Mouse (Mus musculus) midbrain, postnatal 0 days (tissue): ENCODE data around the gene Smok3b. TPM values are rescaled to one million over a fixed set of nuclear protein-coding genes. Genes with fewer than 3 reads are reported as not detected.
"Not testable (repeated sequence)": the region's sequence is repeated elsewhere in the genome, so short reads cannot be mapped to it uniquely, and the experiment has no call there.

Source experiments
- ATAC-seq: fragments of 200-750 bp; cut with Nextera tagmentation; 2 replicates; pipeline ENCODE4 v1.8.0; 2017; ENCODE audit warnings: moderate number of reproducible peaks, mild to moderate bottlenecking, moderate TSS enrichment, moderate library complexity; ENCODE audit not compliant: low FRiP score
- DNase-seq: peaks from one replicate; pipeline ENCODE4 v3.0.0-alpha.2; 2015; ENCODE audit warnings: low spot score
- H3K27ac ChIP-seq: fragments of 300-500 bp; sonication (generic); 2 replicates; pipeline ENCODE4 v1.5.1; 2014; ENCODE audit warnings: low read depth, mild to moderate bottlenecking, low read length, mixed read lengths
- H3K27me3 ChIP-seq: fragments of 300-500 bp; sonication (generic); 2 replicates; pipeline ENCODE4 v1.6.1; 2014; ENCODE audit warnings: low read length, control low read depth, mixed read lengths; ENCODE audit not compliant: insufficient read depth
- H3K36me3 ChIP-seq: fragments of 300-500 bp; sonication (generic); 2 replicates; pipeline ENCODE4 v1.6.1; 2014; ENCODE audit warnings: low read length, control low read depth, mixed read lengths; ENCODE audit not compliant: insufficient read depth
- H3K4me1 ChIP-seq: fragments of 300-500 bp; sonication (generic); 2 replicates; pipeline ENCODE4 v1.6.1; 2014; ENCODE audit warnings: mild to moderate bottlenecking, control low read depth, antibody characterized with exemption, low read length, mixed read lengths; ENCODE audit not compliant: insufficient read depth
- H3K4me2 ChIP-seq: fragments of 300-500 bp; sonication (generic); 2 replicates; pipeline ENCODE4 v1.6.1; 2014; ENCODE audit warnings: low read depth, mild to moderate bottlenecking, low read length, mixed read lengths; ENCODE audit not compliant: poor library complexity, severe bottlenecking
- H3K4me3 ChIP-seq: fragments of 300-500 bp; sonication (generic); 2 replicates; pipeline ENCODE4 v1.5.1; 2014; ENCODE audit warnings: low read depth, mild to moderate bottlenecking, low read length, moderate library complexity
- H3K9ac ChIP-seq: fragments of 300-500 bp; sonication (generic); replicated peaks from 2 replicates; pipeline ENCODE4 v1.6.1; 2014; ENCODE audit warnings: mild to moderate bottlenecking, low read length, moderate library complexity, mixed read lengths; ENCODE audit not compliant: poor library complexity, severe bottlenecking
- H3K9me3 ChIP-seq: fragments of 300-500 bp; sonication (generic); 2 replicates; pipeline ENCODE4 v1.6.1; 2016; ENCODE audit warnings: low read length, control low read depth
- CTCF ChIP-seq: IDR thresholded peaks from 2 replicates; pipeline ENCODE4 v1.5.1; 2016; ENCODE audit warnings: antibody characterized with exemption, mild to moderate bottlenecking
- WGBS: fragments of 180-500 bp; shearing (Covaris S2); extraction: QIAGEN DNeasy Blood & Tissue Kit; methylation state at CpG from one replicate; pipeline ENCODE4 v1.1.7; 2014; 5-methylcytosine and 5-hydroxymethylcytosine counted together
- polyA plus RNA-seq: library from polyadenylated mRNA; unstranded; fragments of >200 nt; fragmentation: Nextera tagmentation; extraction: Ambion mirVana; gene quantifications from 2 replicates; pipeline ENCODE4 v1.2.1, GENCODE M21; 2015
- total RNA-seq: library from RNA; depleted of rRNA; stranded (reverse); fragments of >200 nt; gene quantifications from 2 replicates; pipeline ENCODE4 v1.2.3, GENCODE M21; 2014

Smok3b gene
- total and polyA plus RNA-seq, 2 experiments from 2014 or later, result not detected

DNA sequence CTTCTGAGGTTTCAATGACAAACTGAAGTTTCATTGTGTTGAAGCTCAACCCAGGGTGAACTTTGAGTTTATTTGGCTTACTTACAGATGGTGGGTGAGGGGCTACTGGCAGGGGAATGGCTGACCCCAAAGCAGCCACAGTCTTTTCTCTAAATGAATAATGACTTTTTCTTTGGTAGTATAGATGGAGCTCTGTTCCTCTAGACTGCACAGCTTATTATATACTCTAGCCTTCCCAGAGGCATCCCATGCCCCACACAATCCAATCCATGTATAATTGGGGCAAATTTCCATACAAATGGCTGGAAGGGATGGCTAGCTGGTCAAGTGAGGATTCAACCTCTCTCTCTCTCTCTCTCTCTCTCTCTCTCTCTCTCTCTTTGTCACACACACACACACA is 4.2 kb upstream of the Smok3b start:
- no peak for ATAC-seq
- H3K36me3 ChIP-seq, result no peaks in the 10 kb centered on the region

DNA sequence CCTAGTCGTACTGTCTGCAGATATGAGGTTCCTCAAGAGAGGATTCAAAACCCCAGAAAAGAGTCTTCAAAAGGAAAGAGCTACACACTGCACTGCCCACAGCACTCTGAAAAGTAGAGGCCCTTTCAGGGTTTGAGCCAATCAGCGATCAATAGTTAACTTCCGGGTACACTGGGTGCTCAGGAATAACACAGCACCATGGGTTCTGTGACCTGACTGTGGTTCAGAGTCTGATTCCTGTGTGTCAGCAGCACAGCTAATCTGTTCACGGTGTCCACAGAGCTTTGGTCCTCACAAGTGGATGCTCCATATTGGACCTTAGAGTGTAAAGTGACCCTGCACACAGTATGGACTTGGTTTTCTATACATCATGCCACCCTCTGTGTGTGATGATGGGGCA is 1.7 kb upstream of the Smok3b start:
- H3K4me1 ChIP-seq, ATAC-seq: not testable (repeated sequence)

More for the DNA sequence above, 4.2 kb upstream of the Smok3b start:
- Histone ChIP-seq H3K9ac (no peak overlapping the region), H3K4me1 (no peaks in the 10 kb centered on the region), H3K4me3 (no peak overlapping the region), H3K9me3 (no peaks in the 10 kb centered on the region), H3K27me3 (no peaks in the 10 kb centered on the region), H3K27ac (no peak overlapping the region), H3K4me2 (no peak overlapping the region)
- TF ChIP-seq CTCF, result no peak
- DNase-seq, result no peak

DNA sequence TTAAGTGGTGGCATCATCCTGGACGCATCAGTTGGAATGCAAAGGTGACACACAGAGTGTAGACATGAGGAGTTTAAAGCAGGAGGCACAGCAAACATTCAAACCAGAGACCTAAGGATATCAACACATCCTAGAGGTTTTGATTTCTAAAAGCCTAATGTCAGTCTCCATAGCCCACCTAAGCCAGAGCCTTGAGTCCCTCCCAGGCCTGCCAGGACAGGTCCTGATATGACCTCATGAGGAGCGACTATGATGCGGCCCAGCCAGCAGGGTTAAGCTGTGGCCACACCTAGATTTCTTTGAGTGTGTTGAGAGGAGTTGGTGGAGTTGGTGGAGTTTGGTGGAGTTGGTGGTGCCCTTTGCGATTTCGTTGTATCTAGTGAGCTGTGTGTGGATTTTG is 31.7 kb downstream of the Smok3b start, which contains the start of gene Smok3c:
Gene Smok3c (plus strand): TSS at position 301 of the 400 bp plus-strand sequence.
- H3K9ac ChIP-seq, DNase-seq, ATAC-seq, H3K27ac ChIP-seq, H3K4me1 ChIP-seq, H3K27me3 ChIP-seq, H3K4me3 ChIP-seq, H3K4me2 ChIP-seq, H3K9me3 ChIP-seq, H3K36me3 ChIP-seq: not testable (repeated sequence)
- WGBS, result no CpG with 5 or more reads among the region's 5 CpGs

More for the DNA sequence above, 1.7 kb upstream of the Smok3b start:
- H3K9ac ChIP-seq, H3K4me3 ChIP-seq, H3K27ac ChIP-seq, H3K4me2 ChIP-seq, DNase-seq, H3K36me3 ChIP-seq, H3K27me3 ChIP-seq, H3K9me3 ChIP-seq: not testable (repeated sequence)
- 90% methylated on average over 3 of the region's 4 CpGs for WGBS

DNA sequence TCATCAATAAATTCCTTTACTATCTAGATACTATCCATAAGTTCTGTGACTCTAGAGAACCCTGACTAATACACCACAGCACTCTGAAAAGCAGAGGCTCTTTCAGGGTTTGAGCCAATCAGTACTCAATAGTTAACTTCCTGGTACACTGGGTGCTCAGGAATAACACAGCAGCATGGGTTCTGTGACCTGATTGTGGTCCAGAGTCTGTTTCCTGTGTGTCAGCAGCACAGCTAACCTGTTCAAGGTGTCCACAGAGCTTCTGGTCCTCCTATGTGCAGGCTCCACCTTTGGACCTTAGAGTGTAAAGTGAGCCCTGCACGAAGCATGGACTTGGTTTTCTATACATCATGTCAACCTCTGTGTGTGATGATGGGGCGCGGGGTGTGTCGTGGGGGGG is 52.6 kb downstream of the Smok3b start:
- no peak overlapping the region for H3K27ac ChIP-seq
- DNase-seq, result no peak
- ATAC-seq, result no peak
- H3K4me3 ChIP-seq, result no peak overlapping the region
- H3K9me3 ChIP-seq, result no peaks in the 10 kb centered on the region
- no peak overlapping the region for H3K4me2 ChIP-seq
- WGBS, result 82% methylated on average over 4 of the region's 4 CpGs
- TF ChIP-seq CTCF, result no peak
- no peaks in the 10 kb centered on the region for H3K36me3 ChIP-seq
- no peaks in the 10 kb centered on the region for H3K4me1 ChIP-seq
- no peak overlapping the region for H3K9ac ChIP-seq
- no peaks in the 10 kb centered on the region for H3K27me3 ChIP-seq

DNA sequence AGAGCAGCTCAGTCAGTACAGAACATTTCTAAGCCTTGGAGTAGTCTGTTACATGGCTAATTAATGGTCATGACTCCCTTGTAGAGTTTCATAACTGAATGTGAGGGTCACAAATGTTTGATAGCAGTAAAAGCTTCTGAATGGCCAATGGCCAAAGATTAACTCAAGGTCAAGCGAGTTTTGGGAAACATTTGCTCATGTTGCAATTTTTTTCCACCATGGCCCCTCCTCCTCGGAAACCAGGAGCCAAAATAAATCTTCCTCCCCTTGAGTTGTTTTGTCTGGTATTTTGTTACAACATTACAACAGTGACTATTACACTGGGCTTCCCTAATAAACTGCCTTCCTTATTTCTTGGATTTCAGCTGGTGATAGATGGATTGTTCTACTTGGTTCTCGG is 54.5 kb downstream of the Smok3b start:
- Histone ChIP-seq H3K27me3 (no peaks in the 10 kb centered on the region), H3K9ac (no peak overlapping the region), H3K9me3 (no peaks in the 10 kb centered on the region), H3K4me3 (no peak overlapping the region), H3K4me1 (no peaks in the 10 kb centered on the region), H3K27ac (no peak overlapping the region), H3K4me2 (no peak overlapping the region), H3K36me3 (no peaks in the 10 kb centered on the region)
- no peak for ATAC-seq
- no peak for DNase-seq
- 74% methylated on average over 3 of the region's 3 CpGs for WGBS
- TF ChIP-seq CTCF, result no peak

DNA sequence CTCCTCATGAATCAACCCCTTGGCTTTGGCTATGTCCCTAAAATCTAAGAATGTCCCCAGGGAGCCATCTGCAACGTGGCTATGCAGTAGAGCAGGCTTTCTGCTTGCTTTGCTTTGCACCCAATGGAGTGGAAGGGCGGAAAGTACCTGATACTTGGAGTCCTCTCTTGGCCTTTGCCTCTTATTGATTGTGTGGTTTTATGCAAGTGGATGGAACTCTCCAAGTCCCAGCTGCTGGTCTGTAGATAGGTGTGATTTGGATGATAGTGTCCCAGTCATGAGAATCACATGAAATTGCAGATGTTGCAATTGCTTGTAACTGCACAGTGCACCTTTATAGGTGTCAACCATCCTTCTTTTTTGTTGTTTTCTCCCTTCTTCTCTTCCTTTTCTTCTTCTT is 54.9 kb downstream of the Smok3b start:
- Histone ChIP-seq H3K9me3 (no peaks in the 10 kb centered on the region), H3K27me3 (no peaks in the 10 kb centered on the region), H3K9ac (no peak overlapping the region), H3K36me3 (no peaks in the 10 kb centered on the region), H3K4me1 (no peaks in the 10 kb centered on the region), H3K27ac (no peak overlapping the region), H3K4me2 (no peak overlapping the region), H3K4me3 (no peak overlapping the region)
- 57% methylated on average over 2 of the region's 2 CpGs for WGBS
- DNase-seq, result no peak
- TF ChIP-seq CTCF, result no peak
- no peak for ATAC-seq
